Comparison of ENCODE assay signal across 23 mouse cellular contexts in the genomic region with DNA sequence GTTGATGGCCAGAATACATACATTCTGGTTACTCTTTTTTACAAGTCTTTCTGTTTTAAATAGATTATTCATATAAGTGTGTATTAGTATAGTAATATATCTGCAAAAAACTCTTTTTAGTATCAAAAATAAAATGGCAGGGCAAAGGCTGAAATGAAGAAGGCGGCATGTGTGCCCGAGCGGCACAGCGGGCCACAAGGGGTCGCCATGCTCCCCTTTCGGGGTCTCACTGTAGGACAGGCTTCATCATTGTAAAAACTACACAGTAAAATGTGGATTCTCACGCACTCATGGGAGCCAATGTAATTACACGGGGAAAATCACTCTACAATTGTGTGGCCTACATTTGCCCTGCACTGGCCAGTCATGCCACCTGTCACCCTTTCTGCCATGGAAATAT.
A peak's percentile ranks its signal among the peaks of the same experiment; 100 is the strongest.
DNase-seq lines count a peak whose midpoint lies in the region; ATAC-seq and TF ChIP-seq lines count a peak whose summit lies in the region.
"Had no signal": no experiment of that assay in that cellular context is flagged by ENCODE, and none has a peak within 500 bp of the region (broad histone marks: within the 10 kb centered on the region; RNA-seq: fewer than 3 reads in every experiment).

No protein-coding gene starts in this region.

- H3K9me3 ChIP-seq in liver, embryonic 14.5 days (ENCODE audit: control insufficient read depth, low read length), result no peaks in the 10 kb centered on the region
- no peaks in the 10 kb centered on the region for H3K9me3 ChIP-seq in liver, embryonic 12.5 days (replicated peaks)
- H3K9me3 ChIP-seq: embryonic facial prominence, embryonic 10.5 days; megakaryocyte, embryonic 14.5 days had no signal

- no peak overlapping the region for H3K4me2 ChIP-seq in liver, embryonic 14.5 days (ENCODE audit: low read depth)
- no peak overlapping the region for H3K4me2 ChIP-seq in liver, embryonic 12.5 days
- H3K4me2 ChIP-seq: hindbrain, embryonic 14.5 days had no signal

- intact Hi-C loops in gastrocnemius, adult 2 months (cut with DNase I), result no loop called here
- intact Hi-C loops in gastrocnemius, postnatal 36 days (cut with DNase I), result no loop called here

- H3K36me3 ChIP-seq in liver, embryonic 14.5 days (replicated peaks; ENCODE audit: control insufficient read depth, insufficient read depth, low read depth), result no peaks in the 10 kb centered on the region
- peaks cover 20% of the 10 kb centered on the region for H3K36me3 ChIP-seq in liver, embryonic 12.5 days

- TF ChIP-seq CTCF in gastrocnemius, adult 2 months (IDR thresholded peaks at IDR 0.05), result peak; percentile 17; the same call in 1 of the 2 replicates
- TF ChIP-seq CTCF in liver, embryonic 14.5 days (IDR thresholded peaks at IDR 0.05; ENCODE audit: low read depth), result peak; percentile 22; the same call in 1 of the 2 replicates
- TF ChIP-seq CTCF in brain, embryonic 14.5 days (IDR thresholded peaks at IDR 0.05; ENCODE audit: borderline replicate concordance, extremely low read depth, insufficient read depth, insufficient read length), result peak; percentile 39; the same call in 1 of the 2 replicates

- H3K27ac ChIP-seq in gastrocnemius, adult 2 months, result no peak overlapping the region
- no peak overlapping the region for H3K27ac ChIP-seq in liver, embryonic 14.5 days
- H3K27ac ChIP-seq in liver, embryonic 12.5 days, result no peak overlapping the region
- H3K27ac ChIP-seq: embryonic facial prominence, embryonic 10.5 days; hindbrain, embryonic 14.5 days; left cerebral cortex, adult 2 months had no signal

- H3K27me3 ChIP-seq in liver, embryonic 14.5 days (ENCODE audit: control insufficient read depth, insufficient read depth, low read length), result no peaks in the 10 kb centered on the region
- H3K27me3 ChIP-seq in liver, embryonic 12.5 days (replicated peaks), result no peaks in the 10 kb centered on the region
- H3K27me3 ChIP-seq: megakaryocyte, embryonic 14.5 days had no signal

- 79% methylated on average over 8 of the region's 8 CpGs for WGBS in liver, embryonic 14.5 days (ENCODE audit: insufficient replicate concordance)
- 71% methylated on average over 8 of the region's 8 CpGs for WGBS in liver, embryonic 12.5 days (ENCODE audit: insufficient replicate concordance)

- ATAC-seq in liver, embryonic 14.5 days (ENCODE audit: insufficient read depth), result no peak
- no peak for ATAC-seq in liver, embryonic 12.5 days
- ATAC-seq: forebrain, embryonic 16.5 days; midbrain, embryonic 16.5 days had no signal

- TF ChIP-seq POLR2A in brain, embryonic 14.5 days (IDR thresholded peaks at IDR 0.05; ENCODE audit: borderline replicate concordance, extremely low read depth, insufficient read depth, insufficient read length, poor library complexity, severe bottlenecking), result no peak

- DNase-seq in gastrocnemius, adult 2 months, result no peak
- DNase-seq in gastrocnemius, postnatal 36 days, result no peak
- DNase-seq in liver, embryonic 14.5 days (ENCODE audit: low read depth in 3 of 3, low spot score in 3 of 3), result no peak
- DNase-seq in thymus, postnatal 14 days, result peak; percentile 14
- DNase-seq in thymus, postnatal 10 days (ENCODE audit: low spot score in 2 of 2), result no peak
- DNase-seq in brain, embryonic 14.5 days (ENCODE audit: low read depth), result no peak
- no peak for DNase-seq in urinary bladder, postnatal 36 days (ENCODE audit: low spot score in 2 of 2)
- DNase-seq: adrenal gland, postnatal 14 days; cerebellum, adult 9-10 months; gastrocnemius, postnatal 25 days; heart, postnatal 36 days; kidney, adult 9 months; kidney, postnatal 36 days; lung, postnatal 14 days; right cerebral cortex, adult 18-20 months; thymus, adult 2 months had no signal

- no peak overlapping the region for H3K9ac ChIP-seq in liver, embryonic 14.5 days (replicated peaks)
- no peak overlapping the region for H3K9ac ChIP-seq in liver, embryonic 12.5 days
- H3K9ac ChIP-seq: hindbrain, embryonic 14.5 days had no signal

- no peak for TF ChIP-seq EP300 in liver, embryonic 14.5 days (IDR thresholded peaks at IDR 0.05; ENCODE audit: low read depth)

- H3K4me1 ChIP-seq in liver, embryonic 14.5 days (replicated peaks; ENCODE audit: control insufficient read depth in 2 of 2, insufficient read depth in 2 of 2, low read length in 1 of 2), result no peaks in the 10 kb centered on the region
- H3K4me1 ChIP-seq in liver, embryonic 12.5 days, result no peaks in the 10 kb centered on the region

- H3K4me3 ChIP-seq in gastrocnemius, adult 2 months, result no peak overlapping the region
- H3K4me3 ChIP-seq in liver, embryonic 14.5 days (ENCODE audit: insufficient read depth in 1 of 2, low read depth in 2 of 2, low read length in 2 of 2), result no peak overlapping the region
- no peak overlapping the region for H3K4me3 ChIP-seq in liver, embryonic 12.5 days
- H3K4me3 ChIP-seq: embryonic facial prominence, embryonic 10.5 days; left cerebral cortex, adult 2 months; megakaryocyte, embryonic 14.5 days had no signal
